Mouse (Mus musculus) kidney, embryonic 15.5 days (tissue): ENCODE measurements at regions not wholly inside any gene's neighbourhood (a gene's known extent, or its start where the extent isn't known, plus 50 kb on each side); places are given as distances from the start of the nearest gene placed in this dataset.
"Not testable (repeated sequence)": the region's sequence is repeated elsewhere in the genome, so short reads cannot be mapped to it uniquely, and the experiment has no call there.

Source experiments
- ATAC-seq: fragments of 200-750 bp; cut with Nextera tagmentation; replicated peaks from 2 replicates; pipeline ENCODE4 v1.8.0; 2017; ENCODE audit warnings: moderate TSS enrichment; ENCODE audit not compliant: low FRiP score
- H3K27ac ChIP-seq: fragments of 300-500 bp; sonication (generic); 2 replicates; pipeline ENCODE4 v1.5.1; 2015; ENCODE audit warnings: mild to moderate bottlenecking, inconsistent platforms
- H3K27me3 ChIP-seq: fragments of 300-500 bp; sonication (generic); 2 replicates; pipeline ENCODE4 v1.6.1; 2015; ENCODE audit warnings: inconsistent platforms
- H3K36me3 ChIP-seq: fragments of 300-500 bp; sonication (generic); 2 replicates; pipeline ENCODE4 v1.6.1; 2015; ENCODE audit warnings: inconsistent platforms
- H3K4me1 ChIP-seq: fragments of 300-500 bp; sonication (generic); 2 replicates; pipeline ENCODE4 v1.6.1; 2015; ENCODE audit warnings: inconsistent platforms
- H3K4me2 ChIP-seq: fragments of 300-500 bp; sonication (generic); 2 replicates; pipeline ENCODE4 v1.6.1; 2015; ENCODE audit warnings: moderate library complexity, mild to moderate bottlenecking, inconsistent platforms
- H3K4me3 ChIP-seq: fragments of 300-500 bp; sonication (generic); replicated peaks from 2 replicates; pipeline ENCODE4 v1.5.1; 2015; ENCODE audit warnings: mild to moderate bottlenecking, inconsistent platforms
- H3K9ac ChIP-seq: fragments of 300-500 bp; sonication (generic); 2 replicates; pipeline ENCODE4 v1.6.1; 2015; ENCODE audit warnings: mild to moderate bottlenecking, inconsistent platforms
- H3K9me3 ChIP-seq: fragments of 300-500 bp; sonication (generic); replicated peaks from 2 replicates; pipeline ENCODE4 v1.6.1; 2016; ENCODE audit warnings: inconsistent platforms
- WGBS: fragments of 180-500 bp; shearing (Covaris S2); methylation state at CpG from one replicate; pipeline ENCODE4 v1.1.7; 2015; ENCODE audit warnings: mixed read lengths; 5-methylcytosine and 5-hydroxymethylcytosine counted together

GRCm38 (mm10) chr10:56982526-56983190 lies 503.5 kb upstream of the Hsf2 start:
- Histone ChIP-seq H3K27me3 (no peaks in the 10 kb centered on the region), H3K9ac (no peak overlapping the region), H3K36me3 (no peaks in the 10 kb centered on the region), H3K4me1 (no peaks in the 10 kb centered on the region), H3K4me3 (no peak overlapping the region), H3K9me3 (no peaks in the 10 kb centered on the region), H3K27ac (no peak overlapping the region), H3K4me2 (no peak overlapping the region)
- WGBS, result 81% methylated on average over 8 of the region's 8 CpGs
- ATAC-seq, result no peak

GRCm38 (mm10) chr10:56994969-56995368 lies 491.2 kb upstream of the Hsf2 start:
- no peak overlapping the region for H3K4me3 ChIP-seq
- ATAC-seq, result no peak
- H3K9ac ChIP-seq, result no peak overlapping the region
- no peak overlapping the region for H3K27ac ChIP-seq
- no peaks in the 10 kb centered on the region for H3K27me3 ChIP-seq
- no peaks in the 10 kb centered on the region for H3K4me1 ChIP-seq
- no peak overlapping the region for H3K4me2 ChIP-seq
- no peaks in the 10 kb centered on the region for H3K9me3 ChIP-seq
- 92% methylated on average over 3 of the region's 3 CpGs for WGBS
- no peaks in the 10 kb centered on the region for H3K36me3 ChIP-seq

- peaks cover 4% of the 10 kb centered on the region; the same call in 1 of the 2 replicates for H3K4me1 ChIP-seq
- no peaks in the 10 kb centered on the region for H3K9me3 ChIP-seq
- WGBS, result 24% methylated on average over 16 of the region's 16 CpGs
- peak overlapping the region; percentile 14; the same call in 1 of the 2 replicates for H3K4me3 ChIP-seq
- peak; percentile 82 for ATAC-seq
- no peak overlapping the region for H3K27ac ChIP-seq
- no peak overlapping the region for H3K9ac ChIP-seq
- no peaks in the 10 kb centered on the region for H3K36me3 ChIP-seq
- no peaks in the 10 kb centered on the region for H3K27me3 ChIP-seq
- peak overlapping the region; percentile 46 for H3K4me2 ChIP-seq
These were observed 485.1 kb upstream of the Hsf2 start for GRCm38 (mm10) chr10:57000892-57001722.

- H3K9me3 ChIP-seq, result no peaks in the 10 kb centered on the region
- no peak for ATAC-seq
- H3K36me3 ChIP-seq, result no peaks in the 10 kb centered on the region
- peaks cover 4% of the 10 kb centered on the region; the same call in 1 of the 2 replicates for H3K4me1 ChIP-seq
- peak overlapping the region; percentile 46 for H3K4me2 ChIP-seq
- 41% methylated on average over 8 of the region's 8 CpGs for WGBS
- no peak overlapping the region for H3K27ac ChIP-seq
- no peaks in the 10 kb centered on the region for H3K27me3 ChIP-seq
- H3K4me3 ChIP-seq, result 0 out of 2 replicates have a peak overlapping the region, but pooled peaks have one; percentile 14
- H3K9ac ChIP-seq, result no peak overlapping the region
These were observed 484.5 kb upstream of the Hsf2 start for GRCm38 (mm10) chr10:57001723-57002110.

GRCm38 (mm10) chr10:57037641-57038040 lies 448.5 kb upstream of the Hsf2 start:
- Histone ChIP-seq H3K4me2 (no peak overlapping the region), H3K9me3 (no peaks in the 10 kb centered on the region), H3K27me3 (no peaks in the 10 kb centered on the region), H3K9ac (no peak overlapping the region), H3K27ac (no peak overlapping the region), H3K4me1 (0 out of 2 replicates have a peak, but pooled peaks cover 3% of the 10 kb centered on the region), H3K4me3 (no peak overlapping the region), H3K36me3 (no peaks in the 10 kb centered on the region)
- WGBS, result 83% methylated on average over 2 of the region's 2 CpGs
- ATAC-seq, result no peak

GRCm38 (mm10) chr10:57040201-57040600 lies 446.0 kb upstream of the Hsf2 start:
- H3K4me1 ChIP-seq, result 0 out of 2 replicates have a peak, but pooled peaks cover 3% of the 10 kb centered on the region
- H3K9ac ChIP-seq, result no peak overlapping the region
- no peak for ATAC-seq
- H3K4me3 ChIP-seq, result no peak overlapping the region
- no peak overlapping the region for H3K27ac ChIP-seq
- H3K27me3 ChIP-seq, result no peaks in the 10 kb centered on the region
- H3K4me2 ChIP-seq, result 0 out of 2 replicates have a peak overlapping the region, but pooled peaks have one; percentile 16
- WGBS, result 54% methylated on average over 5 of the region's 5 CpGs
- no peaks in the 10 kb centered on the region for H3K36me3 ChIP-seq
- H3K9me3 ChIP-seq, result no peaks in the 10 kb centered on the region

- Histone ChIP-seq H3K4me1 (no peaks in the 10 kb centered on the region), H3K9me3 (no peaks in the 10 kb centered on the region), H3K27me3 (no peaks in the 10 kb centered on the region), H3K4me2 (no peak overlapping the region), H3K36me3 (no peaks in the 10 kb centered on the region), H3K4me3 (no peak overlapping the region), H3K27ac (no peak overlapping the region), H3K9ac (no peak overlapping the region)
- 57% methylated on average over 2 of the region's 2 CpGs for WGBS
- ATAC-seq, result no peak
These were observed 440.2 kb upstream of the Hsf2 start for GRCm38 (mm10) chr10:57046021-57046420.

GRCm38 (mm10) chr10:57046891-57047290 lies 439.3 kb upstream of the Hsf2 start:
- Histone ChIP-seq H3K36me3 (no peaks in the 10 kb centered on the region), H3K4me3 (no peak overlapping the region), H3K4me1 (no peaks in the 10 kb centered on the region), H3K9ac (no peak overlapping the region), H3K4me2 (no peak overlapping the region), H3K27ac (no peak overlapping the region), H3K27me3 (no peaks in the 10 kb centered on the region), H3K9me3 (no peaks in the 10 kb centered on the region)
- no peak for ATAC-seq
- 56% methylated on average over 2 of the region's 2 CpGs for WGBS

- Histone ChIP-seq H3K4me3 (no peak overlapping the region), H3K9me3 (no peaks in the 10 kb centered on the region), H3K36me3 (no peaks in the 10 kb centered on the region), H3K4me2 (no peak overlapping the region), H3K4me1 (no peaks in the 10 kb centered on the region), H3K9ac (no peak overlapping the region), H3K27me3 (no peaks in the 10 kb centered on the region), H3K27ac (no peak overlapping the region)
- ATAC-seq, result no peak
These were observed 438.5 kb upstream of the Hsf2 start for GRCm38 (mm10) chr10:57047719-57048118.

GRCm38 (mm10) chr10:57053375-57053774 lies 432.8 kb upstream of the Hsf2 start:
- H3K4me3 ChIP-seq, H3K27ac ChIP-seq, H3K27me3 ChIP-seq, H3K4me2 ChIP-seq, H3K36me3 ChIP-seq, ATAC-seq, H3K9me3 ChIP-seq, H3K9ac ChIP-seq, H3K4me1 ChIP-seq: not testable (repeated sequence)
- 83% methylated on average over 2 of the region's 2 CpGs for WGBS

GRCm38 (mm10) chr10:57090131-57090530 lies 396.1 kb upstream of the Hsf2 start:
- ATAC-seq, result no peak
- no peaks in the 10 kb centered on the region for H3K9me3 ChIP-seq
- WGBS, result 96% methylated on average over 2 of the region's 2 CpGs
- H3K4me1 ChIP-seq, result no peaks in the 10 kb centered on the region
- no peak overlapping the region for H3K4me2 ChIP-seq
- no peak overlapping the region for H3K27ac ChIP-seq
- H3K36me3 ChIP-seq, result no peaks in the 10 kb centered on the region
- H3K9ac ChIP-seq, result no peak overlapping the region
- H3K27me3 ChIP-seq, result no peaks in the 10 kb centered on the region
- no peak overlapping the region for H3K4me3 ChIP-seq

GRCm38 (mm10) chr10:57095920-57096319 lies 390.3 kb upstream of the Hsf2 start:
- Histone ChIP-seq H3K4me1 (no peaks in the 10 kb centered on the region), H3K4me2 (no peak overlapping the region), H3K36me3 (no peaks in the 10 kb centered on the region), H3K9ac (no peak overlapping the region), H3K4me3 (no peak overlapping the region), H3K27ac (no peak overlapping the region), H3K9me3 (no peaks in the 10 kb centered on the region), H3K27me3 (no peaks in the 10 kb centered on the region)
- WGBS, result 94% methylated on average over 3 of the region's 3 CpGs
- ATAC-seq, result no peak
